Mouse (Mus musculus) ES-E14 (cell line): ENCODE results near the gene Ncbp1.

Source experiments
- CHD2 ChIP-seq: IDR thresholded peaks from 2 replicates; pipeline ENCODE4 v1.6.1; 2014; ENCODE audit warnings: mild to moderate bottlenecking, low read depth, low read length, inconsistent platforms
- HCFC1 ChIP-seq: IDR thresholded peaks from 2 replicates; pipeline ENCODE4 v1.6.1; 2012; ENCODE audit warnings: low read length, inconsistent platforms, borderline replicate concordance; ENCODE audit not compliant: insufficient read depth
- MAFK ChIP-seq: IDR thresholded peaks from 2 replicates; pipeline ENCODE4 v1.6.1; 2014; ENCODE audit warnings: mild to moderate bottlenecking, low read depth, low read length, inconsistent platforms; ENCODE audit not compliant: insufficient read depth
- ZC3H11A ChIP-seq: IDR thresholded peaks from 2 replicates; pipeline ENCODE4 v1.6.1; 2012; ENCODE audit warnings: low read depth, mild to moderate bottlenecking, inconsistent platforms, low read length, borderline replicate concordance
- ZNF384 ChIP-seq: IDR thresholded peaks from 2 replicates; pipeline ENCODE4 v1.6.1; 2012; ENCODE audit warnings: low read depth, low read length, inconsistent platforms

DNA sequence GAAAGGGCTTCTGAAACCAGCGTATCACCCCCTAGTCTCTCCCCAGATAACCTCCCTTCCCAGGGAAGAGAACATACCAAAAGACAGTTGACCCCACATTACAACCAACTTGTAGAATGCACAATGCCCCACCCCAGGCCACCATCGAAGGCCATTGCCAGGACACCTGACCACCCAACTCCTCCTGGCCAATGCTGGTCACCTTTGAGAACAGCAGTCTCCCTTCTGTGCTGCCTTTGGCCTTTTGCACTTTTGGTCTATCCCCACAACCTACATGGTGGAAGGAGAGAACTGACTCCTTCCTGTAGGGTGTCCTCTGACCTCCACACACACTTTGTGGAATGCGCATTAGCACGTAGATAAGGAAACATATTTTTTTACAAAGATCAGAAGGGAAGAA is 20.9 kb upstream of the Ncbp1 start:
- TF ChIP-seq HCFC1, result no peak
- TF ChIP-seq ZNF384, result no peak
- TF ChIP-seq MAFK, result no peak
- TF ChIP-seq ZC3H11A, result no peak
- TF ChIP-seq CHD2, result no peak
